Mouse (Mus musculus) brain, adult 10 weeks (tissue): ENCODE results near the gene Ankrd34a. TPM values are rescaled to one million over a fixed set of nuclear protein-coding genes. Genes with fewer than 3 reads are reported as not detected.

ENCODE experiments used
- polyA plus RNA-seq: library from polyadenylated mRNA; stranded (reverse); fragments of 350-450 nt; fragmentation: Illumina TruSeq; extraction: RNeasy Lipid Tissue Mini Kit (QIAGEN cat#74804); gene quantifications from one replicate; pipeline ENCODE4 v1.2.3, GENCODE M21; 2015; ENCODE audit warnings: low read depth, low replicate concordance

Gene Ankrd34a
- polyA plus RNA-seq = 43.7 TPM

GRCm38 (mm10) chr3:96596228-96596707, at the start of gene Ankrd34a:
Gene Ankrd34a, plus strand, starts transcription at chr3:96596636.

DNA sequence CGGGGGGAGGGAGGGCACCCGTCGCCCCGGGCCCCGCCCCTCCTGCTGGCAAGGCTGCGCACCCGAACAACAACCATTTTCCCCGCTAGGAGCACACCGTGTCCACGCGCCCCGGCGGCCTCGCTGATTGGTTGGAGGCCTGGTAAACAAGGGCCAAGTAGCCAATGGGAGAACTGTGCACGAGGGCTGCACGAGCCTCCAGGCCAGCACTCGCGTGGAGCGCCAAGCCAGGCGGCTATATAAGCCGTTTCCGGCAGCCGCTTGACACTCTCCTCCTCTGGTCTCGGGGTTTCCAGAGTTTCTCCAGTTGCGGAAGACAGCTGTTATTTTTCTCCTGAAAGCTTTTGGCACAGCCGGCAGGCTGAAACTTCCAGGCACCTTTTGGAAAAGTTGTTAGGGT, 38.7 kb upstream of the Ankrd34a start, which contains the start of gene Txnip:
Gene Txnip, plus strand, starts transcription at position 264 of the 400 bp plus-strand sequence.

DNA sequence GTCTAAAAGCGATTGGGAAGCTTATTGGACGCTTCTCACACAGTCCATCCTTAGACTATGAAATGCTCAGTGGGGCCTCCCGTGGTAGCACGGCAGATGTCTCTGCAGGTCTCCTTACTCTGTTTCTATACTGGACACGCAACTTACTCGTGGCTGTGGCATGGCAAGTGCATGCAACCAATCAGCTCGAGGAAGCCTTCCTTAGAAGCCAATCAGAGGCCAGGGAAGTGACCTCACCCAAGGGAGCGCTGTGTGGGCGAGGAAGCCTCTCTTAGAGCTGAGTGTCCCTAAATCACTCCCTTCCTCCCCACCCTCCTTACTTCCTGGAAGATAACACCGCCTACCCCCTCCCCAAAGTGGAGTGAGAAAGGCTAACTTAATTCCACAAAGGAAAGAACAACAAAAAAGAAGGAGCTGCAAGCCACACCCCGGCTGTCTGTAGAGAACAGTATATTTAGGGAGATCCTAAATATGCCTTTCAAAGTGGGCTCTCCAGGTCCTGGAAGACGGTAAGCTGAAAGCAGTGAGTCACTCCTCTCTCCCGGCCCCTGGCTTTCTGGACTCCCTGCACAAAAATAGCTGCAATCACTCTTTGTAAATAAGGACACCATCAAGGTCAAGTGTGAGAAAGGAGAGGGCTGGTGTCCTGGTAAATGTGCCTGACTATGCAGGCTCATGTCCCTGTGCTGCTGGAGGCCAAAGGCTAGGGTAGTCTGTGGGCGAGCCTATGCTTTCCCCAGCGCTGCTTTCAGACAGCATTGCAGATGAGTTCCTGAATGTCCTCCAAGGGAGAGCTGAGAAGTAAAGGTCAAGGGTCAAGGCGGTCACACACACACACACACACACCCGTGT, 19.5 kb upstream of the Ankrd34a start, which contains the start of gene Gm16253:
Gene Gm16253, plus strand, starts transcription at position 295 of the 852 bp plus-strand sequence.

DNA sequence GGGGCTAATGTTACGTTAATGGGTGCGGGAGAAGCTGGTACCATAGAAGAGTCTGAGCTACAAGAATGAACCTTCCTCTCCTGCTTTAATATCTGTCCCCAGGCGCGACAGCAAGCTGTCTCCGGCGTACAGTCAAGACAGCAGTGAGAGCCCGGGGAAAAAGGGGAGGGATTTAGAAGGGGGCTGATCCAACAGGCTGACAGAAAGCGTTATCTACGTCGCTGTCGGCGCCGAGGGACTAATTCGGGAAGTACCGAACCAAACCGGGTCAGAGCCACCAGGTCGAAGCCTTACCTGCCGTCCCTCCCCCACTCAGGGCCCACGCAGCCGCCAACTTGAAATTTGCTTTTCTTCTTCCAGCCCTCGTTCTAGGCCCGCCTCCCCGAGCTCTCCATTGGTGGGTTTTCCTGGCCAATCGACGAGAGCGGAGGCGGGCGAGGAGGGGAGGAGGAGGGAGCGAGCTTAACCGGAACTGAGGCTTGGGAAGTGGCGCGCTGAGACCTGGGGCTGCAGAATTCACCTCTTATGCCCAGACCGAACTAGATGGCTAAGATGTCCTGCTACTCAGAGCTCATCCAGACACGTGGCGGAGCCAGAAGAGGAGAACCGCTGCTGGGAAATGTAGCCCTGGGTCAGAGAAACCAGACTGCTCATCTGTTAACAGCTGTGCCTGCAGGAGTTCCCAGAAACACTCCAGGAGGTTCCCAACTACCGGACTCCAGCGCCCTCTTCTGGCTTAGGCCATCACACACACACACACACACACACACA, 2.5 kb upstream of the Ankrd34a start, which contains the start of gene Polr3gl:
Gene Polr3gl, minus strand, starts transcription at position 392 of the 771 bp plus-strand sequence.

DNA sequence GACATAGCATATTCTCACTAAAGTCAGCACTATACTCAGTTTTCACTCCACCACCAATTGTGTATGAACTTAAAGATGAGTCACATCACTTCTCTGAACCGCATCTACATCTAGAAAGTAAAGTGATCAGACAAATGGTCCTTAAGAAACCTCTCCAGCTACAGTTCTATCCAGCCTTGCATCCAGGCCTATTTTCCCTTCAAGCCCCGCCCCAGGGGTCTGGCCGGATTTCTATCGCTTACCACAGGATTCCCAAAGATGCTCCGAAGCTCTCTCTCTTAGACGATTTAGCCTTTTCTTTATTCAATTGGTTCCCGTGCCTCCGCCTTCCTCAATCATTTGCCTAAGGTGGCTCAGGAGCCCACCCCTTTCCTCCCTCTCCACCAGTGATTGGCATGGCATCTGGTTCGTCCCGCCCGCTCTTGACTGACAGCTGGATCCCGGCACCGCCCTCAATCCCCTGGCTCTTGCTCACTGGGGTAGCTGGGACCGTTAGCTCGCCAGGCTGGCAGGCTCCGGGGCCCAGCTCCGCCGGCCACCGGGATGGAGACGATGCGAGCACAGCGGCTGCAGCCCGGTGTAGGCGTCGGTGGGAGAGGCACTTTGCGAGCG, 4.3 kb downstream of the Ankrd34a start, which contains the start of gene Lix1l:
Gene Lix1l, plus strand, starts transcription at position 511 of the 612 bp plus-strand sequence.

DNA sequence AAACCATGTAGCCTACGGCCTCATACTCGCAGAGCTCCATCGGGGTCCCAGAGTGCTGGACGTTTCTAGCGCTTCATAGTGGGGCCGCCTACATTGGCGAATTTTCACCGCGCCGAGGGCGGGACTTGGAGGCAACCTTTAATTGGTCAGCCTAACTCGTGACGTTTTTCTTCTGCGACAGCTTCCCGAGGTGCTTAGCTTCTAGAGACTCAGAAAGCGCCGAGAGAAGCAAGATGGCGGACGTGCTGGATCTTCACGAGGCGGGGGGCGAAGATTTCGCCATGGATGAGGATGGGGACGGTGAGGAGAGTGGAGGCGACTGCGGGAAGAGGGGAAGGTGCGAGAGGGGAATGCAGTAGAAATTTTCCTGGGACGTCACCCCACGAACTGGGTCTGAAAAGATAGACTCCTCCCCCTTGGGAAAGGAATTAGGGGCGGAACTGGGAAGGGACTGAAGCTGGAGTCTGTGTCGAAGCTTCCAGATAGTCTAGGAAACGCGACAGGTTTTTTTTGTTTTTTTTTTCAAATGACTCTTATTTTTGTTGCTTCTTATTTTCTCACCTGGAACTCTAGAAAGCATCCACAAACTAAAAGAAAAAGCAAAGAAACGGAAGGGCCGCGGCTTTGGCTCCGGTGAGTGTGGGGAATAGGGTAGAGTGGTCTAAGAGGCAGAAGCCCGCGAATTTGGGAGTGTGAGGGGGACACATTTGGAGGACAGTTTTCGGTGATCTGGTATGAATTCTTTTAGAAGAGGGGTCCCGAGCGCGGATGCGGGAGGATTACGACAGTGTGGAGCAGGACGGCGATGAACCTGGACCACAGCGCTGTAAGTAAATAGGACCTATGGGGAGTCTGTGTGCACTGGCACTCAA, 33.5 kb downstream of the Ankrd34a start, which contains the start of gene Rbm8a:
Gene Rbm8a, plus strand, starts transcription at position 205 of the 872 bp plus-strand sequence.

DNA sequence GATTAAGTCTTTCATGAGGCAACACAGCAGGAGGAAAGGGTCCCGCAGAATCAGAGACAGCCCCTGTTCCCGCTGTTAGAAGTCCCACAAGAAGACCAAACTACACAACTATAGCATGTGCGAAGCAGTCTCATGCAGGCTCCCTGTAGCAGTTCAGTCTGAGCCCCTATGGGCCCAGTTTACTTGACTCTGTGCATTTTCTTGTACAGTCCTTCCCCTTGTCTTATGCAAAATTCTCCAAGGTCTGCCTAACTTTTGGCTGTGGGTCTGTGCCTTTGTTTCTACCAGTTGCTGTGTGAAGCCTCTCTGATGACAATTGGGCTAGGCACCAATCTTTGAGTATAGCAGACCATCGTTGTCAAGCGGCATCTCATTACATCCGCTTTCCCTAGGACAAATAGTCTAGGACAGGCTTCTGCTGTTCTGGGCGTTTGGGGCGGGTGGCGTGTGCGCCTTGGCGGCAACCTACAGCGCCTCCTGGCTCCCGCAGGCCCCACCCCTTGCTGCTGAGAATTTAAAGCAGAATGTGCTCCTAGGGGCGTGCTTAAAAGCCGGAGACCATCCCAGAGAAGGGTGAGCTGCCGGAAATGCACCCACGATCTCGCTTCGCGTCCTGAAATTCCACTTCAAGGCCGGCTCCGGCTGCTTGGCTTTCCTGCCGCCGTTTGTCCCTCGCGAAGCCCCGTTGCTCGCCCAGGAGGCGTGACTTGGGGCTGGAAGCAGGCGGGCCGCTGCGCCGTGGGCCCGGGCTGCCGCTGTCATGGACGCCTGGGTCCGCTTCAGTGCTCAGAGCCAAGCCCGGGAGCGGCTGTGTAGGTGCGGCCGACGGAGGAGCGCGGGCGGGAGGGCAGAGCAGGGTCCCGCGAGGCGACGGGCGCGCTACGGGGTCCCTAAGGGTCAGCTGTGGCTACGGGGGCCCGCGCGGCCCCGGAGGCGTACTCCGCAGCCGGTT, 38.8 kb downstream of the Ankrd34a start, which contains the start of the genes Pex11b and Gm42957:
Gene Pex11b, plus strand, starts transcription at position 449 of the 952 bp plus-strand sequence.
Gene Gm42957, plus strand, starts transcription at position 547 of the 952 bp plus-strand sequence.

DNA sequence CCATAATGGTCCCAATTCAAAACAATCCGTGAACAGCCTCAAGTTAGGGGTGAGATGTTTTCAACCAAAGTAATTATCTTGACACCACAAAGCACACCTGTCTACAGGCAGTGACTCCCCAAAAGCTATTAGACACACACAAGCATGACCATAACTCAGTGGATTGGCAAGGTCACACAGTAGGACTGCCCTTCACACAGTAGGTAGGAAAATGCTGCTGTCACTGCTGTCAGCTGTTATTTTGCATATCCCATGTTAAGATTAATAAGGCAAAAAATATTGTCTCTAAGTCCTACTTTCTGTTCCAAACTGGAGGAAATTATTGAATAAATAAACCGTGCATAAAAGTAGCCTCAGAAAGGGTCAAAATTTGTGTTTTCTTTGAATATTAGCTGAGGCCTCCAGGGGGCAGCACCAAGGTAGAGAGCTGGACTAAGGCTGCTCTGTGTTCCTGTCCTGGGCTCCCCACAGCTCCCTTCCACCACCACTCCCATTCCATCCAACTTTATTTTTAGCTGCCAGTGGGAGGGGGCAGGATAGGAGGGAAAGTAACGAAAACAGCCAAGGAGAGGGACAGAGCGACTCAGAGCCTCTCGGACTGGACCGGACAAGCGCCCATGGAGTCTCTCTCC, 48.7 kb downstream of the Ankrd34a start, which contains the start of gene Itga10:
Gene Itga10, plus strand, starts transcription at position 567 of the 632 bp plus-strand sequence.

Other genes with a start within 250 kb of the Ankrd34a start
- not detected for gene BC107364, start 144.3 kb upstream of the Ankrd34a start, polyA plus RNA-seq
- gene Hfe2, start 71.5 kb upstream of the Ankrd34a start, polyA plus RNA-seq = 0.94 TPM
- gene Txnip, start 38.7 kb upstream of the Ankrd34a start, polyA plus RNA-seq = 25.5 TPM
- gene Gm16253, start 19.7 kb upstream of the Ankrd34a start, polyA plus RNA-seq = not detected
- gene Polr3gl, start 2.5 kb upstream of the Ankrd34a start, polyA plus RNA-seq = 39.7 TPM
- gene Lix1l, start 4.5 kb downstream of the Ankrd34a start, polyA plus RNA-seq = 15.8 TPM
- 41.9 TPM for gene Rbm8a, start 33.3 kb downstream of the Ankrd34a start, polyA plus RNA-seq
- 73.8 TPM for gene Pex11b, start 38.7 kb downstream of the Ankrd34a start, polyA plus RNA-seq
- 0.12 TPM for gene Gm42957, start 38.8 kb downstream of the Ankrd34a start, polyA plus RNA-seq
- 2.6 TPM for gene Itga10, start 48.9 kb downstream of the Ankrd34a start, polyA plus RNA-seq
- gene Ankrd35, start 73.5 kb downstream of the Ankrd34a start, polyA plus RNA-seq = 6.8 TPM
- 23.9 TPM for gene Pias3, start 99.7 kb downstream of the Ankrd34a start, polyA plus RNA-seq
- 13.2 TPM for gene Nudt17, start 111.9 kb downstream of the Ankrd34a start, polyA plus RNA-seq
- 28.5 TPM for gene Polr3c, start 131.0 kb downstream of the Ankrd34a start, polyA plus RNA-seq
- 60.1 TPM for gene Rnf115, start 131.0 kb downstream of the Ankrd34a start, polyA plus RNA-seq
- not detected for gene Pdzk1, start 232.6 kb downstream of the Ankrd34a start, polyA plus RNA-seq
- not detected for gene Cd160, start 232.7 kb downstream of the Ankrd34a start, polyA plus RNA-seq